Mouse (Mus musculus): Measurements from ENCODE around the gene Cyp11a1.

DNA sequence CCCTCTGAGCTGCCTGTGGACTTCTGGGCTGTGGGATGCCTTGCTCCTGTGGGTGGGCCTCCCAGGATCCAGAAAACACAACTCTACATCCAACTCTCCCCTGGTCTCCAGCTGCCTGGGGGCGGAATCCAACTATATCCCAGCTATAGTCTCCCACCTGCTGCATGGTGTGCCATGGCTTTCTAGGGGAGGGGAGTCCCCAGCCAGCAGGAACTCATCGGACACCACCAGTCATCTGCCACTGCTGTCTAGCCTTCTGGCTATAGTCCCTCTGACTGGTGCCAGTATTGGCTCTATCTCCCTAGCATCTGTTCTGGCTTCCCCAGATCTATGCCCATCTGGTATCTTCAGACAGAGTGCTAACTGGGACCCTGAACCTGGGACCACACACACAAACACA, 29.3 kb downstream of the Cyp11a1 start:
- TF ChIP-seq CTCF (IDR thresholded peaks at IDR 0.05; ENCODE audit: low read depth) (no peak), EP300 (optimal IDR thresholded peaks at IDR 0.05) (no peak)

Data from stomach, postnatal 0 days (tissue).